Mouse (Mus musculus): ENCODE results near the gene Entpd7.

DNA sequence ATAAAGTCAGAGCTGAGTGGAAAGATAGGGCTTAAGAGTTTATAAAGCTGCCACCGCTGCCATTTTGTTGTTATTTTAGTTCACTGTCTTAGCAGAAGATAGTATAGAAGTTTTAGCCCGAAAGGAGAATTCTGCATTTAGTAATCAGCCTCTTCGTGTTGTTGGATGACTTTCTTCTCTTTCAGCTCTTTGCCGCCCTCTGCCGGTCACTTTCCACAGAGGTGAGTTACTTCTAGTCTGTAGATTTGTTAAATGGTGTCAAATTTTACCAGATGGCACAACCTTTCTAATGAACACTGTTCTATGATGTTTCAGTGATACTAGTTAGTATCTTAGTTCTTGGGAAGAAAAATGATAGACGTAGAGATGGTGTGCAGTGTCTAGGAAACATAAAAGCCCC is 71.0 kb downstream of the Entpd7 start:
- TF ChIP-seq CTCF (IDR thresholded peaks at IDR 0.05; ENCODE audit: low read depth) (peak; percentile 74), EP300 (IDR thresholded peaks at IDR 0.05; ENCODE audit: low read depth) (no peak)

Measured in heart, postnatal 0 days (tissue).